Mouse (Mus musculus) 3134 (cell line): ENCODE measurements at regions not wholly inside any gene's neighbourhood (a gene's known extent, or its start where the extent isn't known, plus 50 kb on each side); places are given as distances from the start of the nearest gene placed in this dataset.

ENCODE experiments used
- DNase-seq: peaks from one replicate; pipeline ENCODE4 v3.0.0-alpha.2; 2011; ENCODE audit warnings: low spot score; ENCODE audit not compliant: insufficient read length; ENCODE audit errors: extremely low read depth

GRCm38 (mm10) chr16:71197523-71197922, 883.8 kb downstream of the Gbe1 start:
- DNase-seq = no peak

GRCm38 (mm10) chr16:71208806-71209205, 895.1 kb downstream of the Gbe1 start:
- DNase-seq = no peak

- no peak for DNase-seq
These were observed 910.7 kb downstream of the Gbe1 start for GRCm38 (mm10) chr16:71224469-71224868.

GRCm38 (mm10) chr16:71230104-71230653, 916.4 kb downstream of the Gbe1 start:
- DNase-seq = no peak

- DNase-seq = no peak
These were observed 929.3 kb downstream of the Gbe1 start for GRCm38 (mm10) chr16:71243065-71243464.

- no peak for DNase-seq
These were observed 929.7 kb downstream of the Gbe1 start for GRCm38 (mm10) chr16:71243480-71243879.

GRCm38 (mm10) chr16:71247516-71248139, 933.9 kb downstream of the Gbe1 start:
- peak; percentile 1 for DNase-seq

GRCm38 (mm10) chr16:71255740-71256139, 942.0 kb downstream of the Gbe1 start:
- DNase-seq = no peak

GRCm38 (mm10) chr16:71256175-71256574, 942.4 kb downstream of the Gbe1 start:
- no peak for DNase-seq

- DNase-seq = no peak
These were observed 953.4 kb downstream of the Gbe1 start for GRCm38 (mm10) chr16:71267191-71267590.
